Mouse (Mus musculus): ENCODE results near the gene Palm.
A peak's percentile ranks its signal among the peaks of the same experiment; 100 is the strongest.

Gene Palm

GRCm38 (mm10) chr10:79772320-79772719, 21.1 kb upstream of the Palm start:
- DNase-seq (ENCODE audit: low read depth): no peak

GRCm38 (mm10) chr10:79773208-79773607, 20.2 kb upstream of the Palm start:
- no peak for DNase-seq (ENCODE audit: low read depth)

GRCm38 (mm10) chr10:79774486-79775279, 18.7 kb upstream of the Palm start:
- DNase-seq (ENCODE audit: low read depth): no peak

DNA sequence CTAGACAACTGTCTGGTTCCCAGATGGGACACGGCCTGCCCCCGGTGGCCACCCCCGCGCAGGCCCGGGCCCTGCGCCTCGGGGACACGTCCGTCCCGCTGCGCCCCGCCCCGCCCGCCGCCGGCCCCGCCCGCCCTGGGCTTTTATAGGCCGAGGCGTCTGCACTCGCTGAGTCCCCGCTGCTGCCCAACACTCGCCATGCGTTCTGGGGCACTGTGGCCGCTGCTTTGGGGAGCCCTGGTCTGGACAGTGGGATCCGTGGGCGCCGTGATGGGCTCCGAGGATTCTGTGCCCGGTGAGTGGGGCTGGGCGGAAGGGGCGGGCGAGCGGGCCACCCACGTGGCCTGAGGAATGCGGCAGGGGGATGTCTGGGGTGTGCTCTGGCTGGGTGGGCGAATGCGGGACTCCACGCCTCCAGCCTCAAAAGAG, 16.3 kb upstream of the Palm start, which contains the start of gene Fstl3:
Gene Fstl3, plus strand, starts transcription at position 170 of the 429 bp plus-strand sequence.
- no peak for DNase-seq (ENCODE audit: low read depth)

DNA sequence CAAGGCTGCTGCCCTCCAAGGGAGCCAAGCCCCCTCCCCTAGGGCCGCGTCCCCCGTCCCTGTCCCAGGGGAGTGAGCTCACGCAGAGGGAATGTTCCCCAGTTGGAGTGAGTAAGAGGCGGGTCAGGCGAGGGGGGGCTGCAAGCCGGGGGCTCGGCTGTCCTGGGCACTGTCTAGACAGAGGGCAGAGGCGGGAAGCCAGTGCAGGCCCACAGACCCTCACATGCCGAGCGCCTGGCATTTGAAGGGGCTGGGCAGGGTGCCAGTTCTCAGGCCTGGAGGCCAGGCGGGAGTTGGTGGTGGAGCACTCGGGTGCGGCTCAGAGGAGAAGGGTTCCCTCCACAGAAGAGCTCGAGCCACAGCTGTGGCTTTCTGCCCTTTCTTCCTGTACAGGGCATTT, 15.4 kb upstream of the Palm start:
- DNase-seq (ENCODE audit: low read depth): no peak

DNA sequence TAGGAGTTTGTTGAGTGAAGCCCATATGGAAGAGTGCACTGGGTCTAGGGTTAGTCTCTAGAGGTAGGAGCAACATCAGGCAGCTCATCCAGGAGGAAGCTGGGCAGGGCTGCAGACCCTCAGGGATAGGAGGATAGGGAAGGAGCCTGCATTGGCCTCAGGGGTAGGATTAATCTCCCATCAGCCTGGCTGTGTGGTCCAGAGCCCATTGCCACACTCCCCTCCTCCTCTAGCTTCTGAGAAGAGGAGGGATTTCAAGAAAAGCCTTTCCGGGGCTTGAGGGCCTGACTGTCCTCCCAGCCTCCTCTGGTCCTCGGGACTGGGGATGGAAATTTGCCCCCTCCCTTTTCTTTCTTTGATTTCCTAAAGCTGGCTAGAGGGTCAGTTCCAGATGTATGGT, 14.2 kb upstream of the Palm start:
- no peak for DNase-seq (ENCODE audit: low read depth)

DNA sequence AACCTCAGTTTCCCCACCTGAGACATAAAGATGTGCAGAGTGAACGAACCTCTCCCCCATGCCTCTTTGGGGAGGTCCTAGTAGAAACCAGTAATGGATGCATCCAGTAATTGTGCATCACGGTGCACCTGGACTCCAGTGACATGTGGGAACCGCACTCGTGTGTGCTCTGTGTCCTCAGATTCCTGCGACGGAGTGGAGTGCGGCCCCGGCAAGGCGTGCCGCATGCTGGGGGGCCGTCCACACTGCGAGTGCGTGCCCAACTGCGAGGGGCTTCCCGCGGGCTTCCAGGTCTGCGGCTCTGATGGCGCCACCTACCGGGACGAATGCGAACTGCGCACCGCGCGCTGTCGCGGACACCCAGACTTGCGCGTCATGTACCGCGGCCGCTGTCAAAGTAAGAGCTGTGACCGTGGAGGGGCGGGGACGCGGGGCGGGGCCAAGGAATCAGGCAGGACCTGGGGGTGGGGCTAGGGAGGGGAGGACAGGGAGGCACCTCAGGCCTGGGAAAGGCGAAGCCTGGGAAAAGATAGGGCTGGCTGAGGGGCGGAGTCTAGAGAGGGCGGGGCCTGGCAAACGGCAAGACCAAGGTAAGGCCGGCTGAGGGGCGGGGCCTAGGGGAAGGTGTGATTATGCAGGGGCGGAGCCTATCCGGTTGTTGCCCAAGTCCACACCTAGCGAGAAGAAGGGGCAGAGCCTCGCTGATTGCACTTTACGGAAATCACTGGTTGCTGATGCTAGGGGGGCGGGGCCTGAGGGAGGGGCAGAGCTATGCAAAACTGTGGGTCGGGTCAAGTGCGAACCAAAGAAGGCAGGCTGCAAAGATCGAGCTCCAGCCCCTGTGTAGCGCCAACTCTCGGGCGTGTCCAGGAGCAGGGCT, 13.3 kb upstream of the Palm start:
- peak; percentile 98 for DNase-seq (ENCODE audit: low read depth)

- peak; percentile 95 for DNase-seq (ENCODE audit: low read depth)
These were observed 12.7 kb upstream of the Palm start for GRCm38 (mm10) chr10:79780664-79781015.

- DNase-seq (ENCODE audit: low read depth): no peak
These were observed 12.2 kb upstream of the Palm start for GRCm38 (mm10) chr10:79781139-79781538.

GRCm38 (mm10) chr10:79781956-79782355, 11.4 kb upstream of the Palm start:
- no peak for DNase-seq (ENCODE audit: low read depth)

GRCm38 (mm10) chr10:79783050-79783449, 10.3 kb upstream of the Palm start:
- DNase-seq (ENCODE audit: low read depth): no peak

- DNase-seq (ENCODE audit: low read depth): peak; percentile 64
These were observed 9.2 kb upstream of the Palm start for GRCm38 (mm10) chr10:79783920-79784800.

DNA sequence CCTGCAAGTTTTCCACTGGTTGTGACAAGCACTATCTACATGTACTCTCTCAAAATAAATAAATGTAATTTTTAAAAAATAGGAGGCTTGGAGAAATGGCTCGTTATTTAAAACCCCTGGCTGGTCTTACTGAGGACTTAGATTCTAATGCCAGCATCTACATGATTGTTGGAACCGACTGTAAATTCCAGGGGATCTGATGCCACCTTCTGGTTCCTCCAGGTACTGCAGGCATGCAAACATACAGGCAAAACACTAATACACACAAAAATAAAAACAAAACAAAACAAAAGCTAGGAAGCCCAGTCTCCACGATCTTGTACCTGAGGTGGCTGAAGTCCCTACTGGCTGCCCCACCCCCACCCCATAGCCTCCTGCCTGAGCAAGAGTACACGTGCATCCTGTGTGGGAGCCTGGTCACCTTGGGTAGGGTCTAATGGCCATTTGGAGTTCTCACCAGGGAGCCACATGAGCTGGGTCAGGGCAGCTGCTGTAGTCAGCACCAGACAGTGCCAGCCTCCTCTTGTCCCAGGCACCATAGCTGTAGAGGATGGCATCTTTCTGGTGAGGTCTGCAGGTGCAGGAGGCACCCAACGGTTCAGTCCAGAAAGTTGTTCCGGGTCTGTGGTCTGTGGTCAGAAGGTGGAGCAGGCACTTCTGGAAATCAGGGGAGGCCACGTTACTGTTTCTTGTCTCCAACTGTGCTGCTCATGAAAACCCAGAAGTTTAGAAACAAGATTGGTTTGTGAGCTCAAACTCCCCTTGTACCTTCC, 4.8 kb upstream of the Palm start:
- peak; percentile 82 for DNase-seq (ENCODE audit: low read depth)

GRCm38 (mm10) chr10:79789581-79789980, 3.8 kb upstream of the Palm start:
- DNase-seq (ENCODE audit: low read depth): no peak

- DNase-seq (ENCODE audit: low read depth): no peak
These were observed 2.5 kb upstream of the Palm start, which contains the start of gene Prss57 for GRCm38 (mm10) chr10:79790861-79791260. TSS of gene Prss57 (minus strand) at chr10:79790961.

- DNase-seq (ENCODE audit: low read depth): no peak
These were observed 882 bp upstream of the Palm start for GRCm38 (mm10) chr10:79792339-79793040.

GRCm38 (mm10) chr10:79793738-79794490, 542 bp downstream of the Palm start:
- peak; percentile 45 for DNase-seq (ENCODE audit: low read depth)

- DNase-seq (ENCODE audit: low read depth): no peak
These were observed 1.1 kb downstream of the Palm start for GRCm38 (mm10) chr10:79794491-79794931.

- no peak for DNase-seq (ENCODE audit: low read depth)
These were observed 2.5 kb downstream of the Palm start for GRCm38 (mm10) chr10:79795905-79796304.

DNA sequence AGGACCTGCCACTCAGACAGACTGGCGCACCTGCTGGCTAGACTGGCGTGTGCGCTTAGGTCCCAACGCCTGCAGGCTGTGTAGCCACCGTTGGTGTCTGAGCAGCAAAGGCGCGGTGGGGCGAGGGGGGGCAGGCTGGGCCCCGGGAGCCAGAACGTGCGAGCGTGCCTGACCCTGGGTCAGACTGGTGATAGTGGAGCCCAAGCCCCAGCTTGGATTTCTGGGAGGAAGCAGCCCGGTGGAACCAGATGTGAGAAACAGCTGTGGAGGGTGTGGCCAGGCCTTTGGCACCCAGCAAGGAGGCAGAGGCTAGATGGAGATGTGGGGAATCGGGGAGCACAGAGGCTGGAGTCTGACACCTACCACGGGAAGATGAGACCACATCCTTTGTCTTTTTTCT, 4.0 kb downstream of the Palm start:
- peak; percentile 75 for DNase-seq (ENCODE audit: low read depth)
